ENCODE assay signal across 11 mouse cellular contexts in the genomic region with DNA sequence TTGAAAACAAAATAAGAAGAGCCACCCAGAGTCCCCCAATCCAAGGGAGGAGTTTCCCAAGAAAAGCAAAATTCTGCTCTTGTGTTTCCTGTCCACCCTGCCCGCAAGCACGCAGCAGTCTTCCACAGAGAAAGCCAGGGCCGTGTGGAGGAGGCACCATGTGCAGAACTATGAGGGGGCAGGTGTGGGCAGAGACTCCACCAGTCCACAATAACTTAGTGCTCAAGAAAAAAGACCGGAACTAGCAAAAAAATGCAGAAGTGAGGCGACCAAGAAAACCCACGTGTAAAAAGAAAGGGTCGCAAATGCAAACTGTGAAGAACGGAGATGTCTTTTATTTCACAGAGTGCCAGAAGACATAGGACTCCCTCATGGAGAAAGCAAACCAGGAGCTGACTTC.
DNase-seq lines count a peak whose midpoint lies in the region; TF ChIP-seq lines count a peak whose summit lies in the region.
"Had no signal": no experiment of that assay in that cellular context is flagged by ENCODE, and none has a peak within 500 bp of the region (broad histone marks: within the 10 kb centered on the region; RNA-seq: fewer than 3 reads in every experiment).

No protein-coding gene starts in this region.

- H3K9ac ChIP-seq in CH12.LX (ENCODE audit: insufficient read depth, low read depth) = no peak overlapping the region
- H3K9ac ChIP-seq: hindbrain, embryonic 13.5 days; midbrain, embryonic 15.5 days; stomach, embryonic 15.5 days had no signal

- no peak overlapping the region for H3K4me2 ChIP-seq in CH12.LX (ENCODE audit: insufficient read depth, low read depth, poor library complexity, severe bottlenecking)
- H3K4me2 ChIP-seq: hindbrain, embryonic 13.5 days; midbrain, embryonic 15.5 days; stomach, embryonic 15.5 days had no signal

- TF ChIP-seq RAD21 in CH12.LX (IDR thresholded peaks at IDR 0.05; ENCODE audit: low read depth, low read length) = no peak

- intact Hi-C loops in gastrocnemius, adult 2 months (cut with DNase I) = no loop called here
- intact Hi-C loops in left cerebral cortex, adult 2 months (cut with DNase I) = loop anchor here (5.0 to 10.0 kb wide), 2 partner anchors 82 to 229 kb away; partner anchors contain the start of gene Foxp1
- intact Hi-C loops in left cerebral cortex, postnatal 10 days (cut with DNase I) = no loop called here
- intact Hi-C loops in left cerebral cortex, postnatal 36 days (cut with DNase I) = loop anchor here (1.0 kb wide), 1 partner anchor 25 kb away; no protein-coding TSS in a partner anchor

- H3K27me3 ChIP-seq in CH12.LX (replicated peaks) = no peaks in the 10 kb centered on the region
- H3K27me3 ChIP-seq: hindbrain, embryonic 13.5 days; midbrain, embryonic 15.5 days; stomach, embryonic 15.5 days had no signal

- H3K36me3 ChIP-seq in CH12.LX (replicated peaks in 1 of 2; ENCODE audit: control insufficient read depth in 1 of 2, insufficient read depth in 1 of 2, low read length in 1 of 2) = peaks cover 0 to 6% of the 10 kb centered on the region in 2 experiments
- H3K36me3 ChIP-seq: hindbrain, embryonic 13.5 days; midbrain, embryonic 15.5 days; stomach, embryonic 15.5 days had no signal

- H3K4me3 ChIP-seq in gastrocnemius, adult 2 months = no peak overlapping the region
- no peak overlapping the region for H3K4me3 ChIP-seq in left cerebral cortex, adult 2 months
- no peak overlapping the region for H3K4me3 ChIP-seq in CH12.LX (replicated peaks in 1 of 3; ENCODE audit: low read depth in 2 of 3, low read length in 2 of 3, poor library complexity in 1 of 3)
- H3K4me3 ChIP-seq: hindbrain, embryonic 13.5 days; midbrain, embryonic 15.5 days; stomach, embryonic 15.5 days had no signal

- no peak for DNase-seq in gastrocnemius, adult 2 months
- no peak for DNase-seq in gastrocnemius, postnatal 25 days
- peak in 1 of 2 experiments; percentile 43 for DNase-seq in left cerebral cortex, adult 2 months (ENCODE audit: extremely low spot score in 1 of 2, low spot score in 2 of 2)
- no peak for DNase-seq in left cerebral cortex, postnatal 10 days (ENCODE audit: extremely low spot score in 1 of 2, low spot score in 2 of 2)
- no peak for DNase-seq in CH12.LX (ENCODE audit: extremely low read depth)
- peak; percentile 44 to 47 for DNase-seq in left cerebral cortex, postnatal 36 days (ENCODE audit: low spot score in 2 of 2)
- no peak for DNase-seq in urinary bladder, adult 2 months (ENCODE audit: low spot score)
- DNase-seq in lung, postnatal 14 days = no peak

- TF ChIP-seq CTCF in gastrocnemius, adult 2 months (IDR thresholded peaks at IDR 0.05) = no peak
- TF ChIP-seq CTCF in left cerebral cortex, adult 2 months (IDR thresholded peaks at IDR 0.05) = no peak
- TF ChIP-seq CTCF in CH12.LX (conservative IDR thresholded peaks at IDR 0.05 in 1 of 2, IDR thresholded peaks at IDR 0.05 in 1 of 2; ENCODE audit: low read depth in 2 of 2, low read length in 2 of 2) = no peak

- in situ Hi-C loops in CH12.LX (cut with MboI; ENCODE audit: low pct_ligation_motif_present, low pct_unique_long_range_greater_than_20kb, low sequenced_read_pairs) = no loop called here

- dilution Hi-C loops in CH12.LX (cut with MboI; ENCODE audit: extremely low pct_ligation_motif_present, extremely low pct_unique_long_range_greater_than_20kb, low sequenced_read_pairs) = no loop called here

- no peaks in the 10 kb centered on the region; the same call in 1 of the 2 replicates for H3K79me2 ChIP-seq in CH12.LX (replicated peaks; ENCODE audit: control insufficient read depth, extremely low read depth, insufficient read depth, poor library complexity, severe bottlenecking)

- no peak for TF ChIP-seq POLR2A in CH12.LX (IDR thresholded peaks at IDR 0.05; ENCODE audit: low read depth, low read length)

- peak overlapping the region; percentile 40; the same call in 1 of the 2 replicates for H3K27ac ChIP-seq in gastrocnemius, adult 2 months
- H3K27ac ChIP-seq in left cerebral cortex, adult 2 months = peak overlapping the region; percentile 58
- no peak overlapping the region for H3K27ac ChIP-seq in CH12.LX (ENCODE audit: insufficient read depth, low read depth)
- H3K27ac ChIP-seq: hindbrain, embryonic 13.5 days; midbrain, embryonic 15.5 days; stomach, embryonic 15.5 days had no signal

- no peak for TF ChIP-seq EP300 in CH12.LX (IDR thresholded peaks at IDR 0.05; ENCODE audit: low read length)

- no peaks in the 10 kb centered on the region for H3K9me3 ChIP-seq in CH12.LX (replicated peaks; ENCODE audit: low read length)
- H3K9me3 ChIP-seq: hindbrain, embryonic 13.5 days; midbrain, embryonic 15.5 days; stomach, embryonic 15.5 days had no signal

- H3K4me1 ChIP-seq in CH12.LX (ENCODE audit: control insufficient read depth in 1 of 2, insufficient read depth in 2 of 2) = peaks cover 14 to 23% of the 10 kb centered on the region in 2 experiments
- H3K4me1 ChIP-seq: hindbrain, embryonic 13.5 days; midbrain, embryonic 15.5 days; stomach, embryonic 15.5 days had no signal

TF ChIP-seq in CH12.LX, 34 proteins besides CTCF, POLR2A, EP300 and RAD21:
- TF ChIP-seq HCFC1 (IDR thresholded peaks at IDR 0.05; ENCODE audit: low read depth, low read length) = no peak
- TF ChIP-seq TCF12 (IDR thresholded peaks at IDR 0.05; ENCODE audit: low read depth, low read length) = no peak
- no peak for TF ChIP-seq CHD1 (IDR thresholded peaks at IDR 0.05; ENCODE audit: low read depth, low read length)
- no peak for TF ChIP-seq IRF4 (IDR thresholded peaks at IDR 0.05; ENCODE audit: low read depth, low read length)
- no peak for TF ChIP-seq SMC3 (IDR thresholded peaks at IDR 0.05; ENCODE audit: low read depth, low read length)
- no peak for TF ChIP-seq JUN (IDR thresholded peaks at IDR 0.05; ENCODE audit: insufficient read depth, low read depth, low read length)
- TF ChIP-seq POLR2AphosphoS2 (IDR thresholded peaks at IDR 0.05; ENCODE audit: low read depth, low read length) = no peak
- no peak for TF ChIP-seq PAX5 (IDR thresholded peaks at IDR 0.05; ENCODE audit: low read length)
- no peak for TF ChIP-seq ELF1 (IDR thresholded peaks at IDR 0.05; ENCODE audit: low read depth, low read length)
- TF ChIP-seq MAFK (IDR thresholded peaks at IDR 0.05; ENCODE audit: insufficient replicate concordance, low read length) = no peak
- peak; percentile 68 for TF ChIP-seq ZNF384 (IDR thresholded peaks at IDR 0.05; ENCODE audit: low read depth, low read length)
- TF ChIP-seq JUND (conservative IDR thresholded peaks at IDR 0.05; ENCODE audit: low read depth, low read length) = no peak
- no peak for TF ChIP-seq SIN3A (IDR thresholded peaks at IDR 0.05; ENCODE audit: low read length)
- no peak for TF ChIP-seq RCOR1 (conservative IDR thresholded peaks at IDR 0.05; ENCODE audit: low read depth, low read length)
- peak; percentile 78; the same call in 1 of the 2 replicates for TF ChIP-seq MYC (IDR thresholded peaks at IDR 0.05; ENCODE audit: low read depth, low read length)
- TF ChIP-seq KAT2A (IDR thresholded peaks at IDR 0.05; ENCODE audit: insufficient replicate concordance, low read length) = no peak
- no peak for TF ChIP-seq E2F4 (IDR thresholded peaks at IDR 0.05; ENCODE audit: insufficient replicate concordance, low read depth, low read length)
- no peak for TF ChIP-seq MXI1 (IDR thresholded peaks at IDR 0.05; ENCODE audit: low read depth, low read length)

Comparison
In these comparisons a context has a peak if more than half of its experiments do, and no peak if none do; other contexts are left out.
1. DNase-seq: peak in left cerebral cortex, postnatal 36 days (2 of 2); none in gastrocnemius, adult 2 months (single experiment), gastrocnemius, postnatal 25 days (single experiment), left cerebral cortex, postnatal 10 days (0 of 2), CH12.LX (single experiment), urinary bladder, adult 2 months (single experiment) and lung, postnatal 14 days (single experiment).
2. intact Hi-C loops: an anchor here in left cerebral cortex, adult 2 months (5.0 to 10.0 kb wide) and left cerebral cortex, postnatal 36 days (1.0 kb wide); none called in gastrocnemius, adult 2 months and left cerebral cortex, postnatal 10 days.